In the genomic region with DNA sequence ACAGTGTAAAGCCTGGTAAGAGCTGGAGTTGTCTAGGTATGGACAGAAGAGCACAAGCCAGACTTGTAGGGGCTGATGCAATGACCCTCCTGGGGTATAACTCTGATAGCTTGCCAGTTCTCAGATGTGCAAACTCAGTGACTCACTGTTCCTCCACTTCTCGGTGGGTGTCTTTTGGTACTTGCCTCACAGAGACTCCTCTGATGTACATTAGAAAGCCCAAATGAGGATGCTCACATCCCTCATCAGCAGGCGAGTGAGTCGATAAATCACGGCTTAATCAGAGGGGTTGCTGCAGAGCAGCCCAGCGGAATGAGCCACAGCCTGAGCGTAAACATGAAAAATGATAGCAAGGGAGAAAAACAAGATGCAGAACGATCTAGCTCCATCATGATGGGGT, we compare ENCODE assay signal across 12 mouse cellular contexts. TPM values are rescaled to one million over a fixed set of nuclear protein-coding genes. Genes with fewer than 3 reads are reported as not detected.
"Had no signal": no experiment of that assay in that cellular context is flagged by ENCODE, and none has a peak within 500 bp of the region (broad histone marks: within the 10 kb centered on the region; RNA-seq: fewer than 3 reads in every experiment).

No protein-coding gene starts in this region.

- DNase-seq: kidney, adult 18-20 months; kidney, postnatal 10 days; lung, adult 18-20 months; thymus, adult 18-20 months; thymus, postnatal 14 days had no signal

- H3K4me3 ChIP-seq: intestine, embryonic 15.5 days; limb, embryonic 13.5 days; midbrain, embryonic 12.5 days had no signal

- H3K27ac ChIP-seq: intestine, embryonic 15.5 days; limb, embryonic 13.5 days; liver, embryonic 14.5 days; midbrain, embryonic 12.5 days; stomach, postnatal 0 days had no signal

- ATAC-seq: intestine, embryonic 15.5 days had no signal

RNA-seq across cellular contexts. Expression of a gene that starts 46.2 kb away (rescaled TPM):
- total RNA-seq: liver, adult 2 months; megakaryocyte-erythroid progenitor cell, adult 5-6 weeks had no signal
